Mouse (Mus musculus): ENCODE measurements around the gene Pknox2. TPM values are rescaled to one million over a fixed set of nuclear protein-coding genes. Genes with fewer than 3 reads are reported as not detected.

Pknox2 gene
- polyA plus RNA-seq, 1 experiment from 2014 or later: 7.2 TPM

DNA sequence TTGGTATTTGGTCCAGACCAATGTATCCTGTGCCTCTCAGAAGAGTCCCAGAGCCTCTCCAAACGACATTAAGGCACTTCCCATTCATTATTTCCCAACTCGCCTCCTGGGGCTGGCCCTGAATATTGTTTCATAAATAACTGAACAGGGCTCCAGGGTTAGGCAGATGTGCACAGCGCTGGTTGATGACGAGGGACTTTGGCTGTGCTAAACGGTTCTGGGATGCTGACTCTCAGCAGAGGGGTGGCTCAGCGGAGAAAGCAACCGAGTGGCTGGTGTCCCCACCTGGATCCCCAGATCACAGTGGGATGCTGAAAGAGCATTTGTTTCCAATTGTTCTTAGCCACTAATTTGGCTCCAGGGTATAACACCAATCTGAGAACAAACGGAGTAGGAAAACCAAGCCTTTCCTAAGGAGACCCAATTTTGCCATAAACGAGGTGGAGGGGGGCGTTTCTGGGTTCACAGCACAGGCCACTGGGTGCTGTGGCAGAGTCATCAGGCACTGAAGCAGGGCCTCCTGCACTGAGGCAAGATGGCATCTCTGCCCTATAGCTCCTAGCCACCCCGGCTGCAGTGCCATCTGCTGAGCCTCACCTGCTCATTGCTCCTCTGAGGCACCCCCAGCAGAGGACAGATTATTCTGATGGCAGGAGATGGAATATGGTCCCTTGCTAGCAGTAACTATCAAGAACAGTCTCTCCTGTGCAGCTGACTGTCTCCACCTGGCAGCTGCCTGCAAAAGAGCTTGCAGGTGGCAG lies 52.8 kb downstream of the Pknox2 start:
- 57% methylated on average over 11 of the region's 11 CpGs for WGBS
- no peak overlapping the region for H3K4me3 ChIP-seq (ENCODE audit: low read length)
- ATAC-seq: no peak
- no peaks in the 10 kb centered on the region for H3K27me3 ChIP-seq (replicated peaks; ENCODE audit: control insufficient read depth, insufficient read depth, low read length)
- 0 out of 2 replicates have a peak, but pooled peaks cover 2% of the 10 kb centered on the region for H3K4me1 ChIP-seq (ENCODE audit: control insufficient read depth, insufficient read depth, low read length)
- H3K36me3 ChIP-seq (ENCODE audit: control insufficient read depth, insufficient read depth, low read length): no peaks in the 10 kb centered on the region
- H3K9ac ChIP-seq (ENCODE audit: low read depth, low read length): no peak overlapping the region
- no peaks in the 10 kb centered on the region for H3K9me3 ChIP-seq (ENCODE audit: control insufficient read depth, low read length)
- H3K4me2 ChIP-seq (ENCODE audit: low read depth, low read length): no peak overlapping the region
- no peak overlapping the region for H3K27ac ChIP-seq (ENCODE audit: low read length)

DNA sequence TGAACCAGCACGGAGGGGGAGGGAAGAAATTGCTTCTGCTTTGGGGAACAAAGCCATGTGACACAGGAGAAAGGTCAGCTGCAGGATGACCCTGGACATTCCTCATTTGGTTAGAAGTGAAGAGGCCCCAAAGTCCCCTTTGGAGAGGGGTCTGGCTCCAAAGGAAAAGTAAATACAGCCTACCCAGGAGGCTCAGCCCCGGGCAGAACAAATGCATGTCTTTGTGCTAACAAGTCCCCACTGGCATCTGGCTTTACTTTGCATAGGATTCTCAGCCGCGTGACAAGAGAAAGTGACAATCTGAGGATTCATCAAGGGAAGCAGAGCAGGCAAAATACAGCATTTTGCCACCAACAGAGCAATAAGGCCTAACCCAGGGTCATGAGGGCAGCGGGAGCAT lies 54.1 kb downstream of the Pknox2 start:
- Histone ChIP-seq H3K4me3 (ENCODE audit: low read length) (no peak overlapping the region), H3K9ac (ENCODE audit: low read depth, low read length) (no peak overlapping the region), H3K36me3 (ENCODE audit: control insufficient read depth, insufficient read depth, low read length) (no peaks in the 10 kb centered on the region), H3K9me3 (ENCODE audit: control insufficient read depth, low read length) (no peaks in the 10 kb centered on the region), H3K27me3 (replicated peaks; ENCODE audit: control insufficient read depth, insufficient read depth, low read length) (no peaks in the 10 kb centered on the region), H3K4me1 (ENCODE audit: control insufficient read depth, insufficient read depth, low read length) (0 out of 2 replicates have a peak, but pooled peaks cover 2% of the 10 kb centered on the region), H3K27ac (ENCODE audit: low read length) (no peak overlapping the region), H3K4me2 (ENCODE audit: low read depth, low read length) (no peak overlapping the region)
- no peak for ATAC-seq
- 11% methylated on average over 5 of the region's 5 CpGs for WGBS

GRCm38 (mm10) chr9:37089894-37090652 lies 57.1 kb downstream of the Pknox2 start:
- Histone ChIP-seq H3K27ac (ENCODE audit: low read length) (no peak overlapping the region), H3K4me2 (ENCODE audit: low read depth, low read length) (no peak overlapping the region)
- no peak for ATAC-seq

GRCm38 (mm10) chr9:37085370-37085769 lies 61.8 kb downstream of the Pknox2 start:
- no peak overlapping the region for H3K27ac ChIP-seq (ENCODE audit: low read length)
- 47% methylated on average over 2 of the region's 2 CpGs for WGBS
- H3K4me3 ChIP-seq (ENCODE audit: low read length): no peak overlapping the region
- no peaks in the 10 kb centered on the region for H3K36me3 ChIP-seq (ENCODE audit: control insufficient read depth, insufficient read depth, low read length)
- H3K4me2 ChIP-seq (ENCODE audit: low read depth, low read length): no peak overlapping the region
- no peaks in the 10 kb centered on the region for H3K27me3 ChIP-seq (replicated peaks; ENCODE audit: control insufficient read depth, insufficient read depth, low read length)
- H3K4me1 ChIP-seq (ENCODE audit: control insufficient read depth, insufficient read depth, low read length): no peaks in the 10 kb centered on the region
- peak; percentile 50 for ATAC-seq
- no peaks in the 10 kb centered on the region for H3K9me3 ChIP-seq (ENCODE audit: control insufficient read depth, low read length)
- H3K9ac ChIP-seq (ENCODE audit: low read depth, low read length): no peak overlapping the region

More at GRCm38 (mm10) chr9:37089894-37090652, 57.1 kb downstream of the Pknox2 start:
- H3K9me3 ChIP-seq (ENCODE audit: control insufficient read depth, low read length): no peaks in the 10 kb centered on the region
- H3K27me3 ChIP-seq (replicated peaks; ENCODE audit: control insufficient read depth, insufficient read depth, low read length): no peaks in the 10 kb centered on the region
- 0 out of 2 replicates have a peak, but pooled peaks cover 2% of the 10 kb centered on the region for H3K4me1 ChIP-seq (ENCODE audit: control insufficient read depth, insufficient read depth, low read length)
- 73% methylated on average over 6 of the region's 6 CpGs for WGBS
- no peak overlapping the region for H3K4me3 ChIP-seq (ENCODE audit: low read length)
- H3K9ac ChIP-seq (ENCODE audit: low read depth, low read length): no peak overlapping the region
- H3K36me3 ChIP-seq (ENCODE audit: control insufficient read depth, insufficient read depth, low read length): no peaks in the 10 kb centered on the region

- H3K36me3 ChIP-seq (ENCODE audit: control insufficient read depth, insufficient read depth, low read length): no peaks in the 10 kb centered on the region
- no peaks in the 10 kb centered on the region for H3K9me3 ChIP-seq (ENCODE audit: control insufficient read depth, low read length)
- H3K4me3 ChIP-seq (ENCODE audit: low read length): no peak overlapping the region
- no peak overlapping the region for H3K4me2 ChIP-seq (ENCODE audit: low read depth, low read length)
- ATAC-seq: no peak
- no peak overlapping the region for H3K9ac ChIP-seq (ENCODE audit: low read depth, low read length)
- no peaks in the 10 kb centered on the region for H3K4me1 ChIP-seq (ENCODE audit: control insufficient read depth, insufficient read depth, low read length)
- no peak overlapping the region for H3K27ac ChIP-seq (ENCODE audit: low read length)
- 91% methylated on average over 10 of the region's 10 CpGs for WGBS
- H3K27me3 ChIP-seq (replicated peaks; ENCODE audit: control insufficient read depth, insufficient read depth, low read length): no peaks in the 10 kb centered on the region
Observed at GRCm38 (mm10) chr9:37082246-37082645, 65.0 kb downstream of the Pknox2 start.

DNA sequence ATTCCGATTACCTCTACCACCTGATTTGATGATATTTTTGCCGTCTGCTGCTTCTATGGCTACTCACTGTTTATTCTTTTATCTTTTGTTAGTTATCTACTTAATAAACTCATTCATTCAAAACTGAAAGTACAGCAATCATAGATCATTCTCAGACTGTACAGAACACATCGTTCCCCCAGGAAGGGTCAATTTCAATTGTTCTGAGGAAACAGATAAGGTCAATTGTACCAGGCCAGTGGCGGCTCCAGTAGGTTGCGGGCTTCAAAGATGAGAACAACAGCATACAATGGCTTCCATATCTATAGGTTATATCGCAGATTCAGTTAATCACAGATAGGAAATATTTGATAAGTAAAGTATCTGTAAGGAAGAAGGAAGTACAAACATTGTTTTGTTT lies 66.9 kb downstream of the Pknox2 start:
- ATAC-seq: no peak
- H3K27ac ChIP-seq (ENCODE audit: low read length): no peak overlapping the region
- 80% methylated on average over 6 of the region's 6 CpGs for WGBS
- H3K36me3 ChIP-seq (ENCODE audit: control insufficient read depth, insufficient read depth, low read length): no peaks in the 10 kb centered on the region
- no peak overlapping the region for H3K4me2 ChIP-seq (ENCODE audit: low read depth, low read length)
- no peaks in the 10 kb centered on the region for H3K27me3 ChIP-seq (replicated peaks; ENCODE audit: control insufficient read depth, insufficient read depth, low read length)
- H3K4me1 ChIP-seq (ENCODE audit: control insufficient read depth, insufficient read depth, low read length): no peaks in the 10 kb centered on the region
- no peak overlapping the region for H3K9ac ChIP-seq (ENCODE audit: low read depth, low read length)
- H3K4me3 ChIP-seq (ENCODE audit: low read length): no peak overlapping the region
- no peaks in the 10 kb centered on the region for H3K9me3 ChIP-seq (ENCODE audit: control insufficient read depth, low read length)

- WGBS: 72% methylated on average over 2 of the region's 2 CpGs
- no peaks in the 10 kb centered on the region for H3K36me3 ChIP-seq (ENCODE audit: control insufficient read depth, insufficient read depth, low read length)
- no peak for ATAC-seq
- H3K4me3 ChIP-seq (ENCODE audit: low read length): no peak overlapping the region
- no peaks in the 10 kb centered on the region for H3K9me3 ChIP-seq (ENCODE audit: control insufficient read depth, low read length)
- H3K4me1 ChIP-seq (ENCODE audit: control insufficient read depth, insufficient read depth, low read length): no peaks in the 10 kb centered on the region
- no peak overlapping the region for H3K4me2 ChIP-seq (ENCODE audit: low read depth, low read length)
- peak overlapping the region; percentile 21; the same call in 1 of the 2 replicates for H3K27ac ChIP-seq (ENCODE audit: low read length)
- H3K27me3 ChIP-seq (replicated peaks; ENCODE audit: control insufficient read depth, insufficient read depth, low read length): no peaks in the 10 kb centered on the region
- no peak overlapping the region for H3K9ac ChIP-seq (ENCODE audit: low read depth, low read length)
Observed at GRCm38 (mm10) chr9:37077063-37077418, 70.2 kb downstream of the Pknox2 start.

GRCm38 (mm10) chr9:37076386-37077062 lies 70.7 kb downstream of the Pknox2 start:
- Histone ChIP-seq H3K9ac (ENCODE audit: low read depth, low read length) (no peak overlapping the region), H3K36me3 (ENCODE audit: control insufficient read depth, insufficient read depth, low read length) (no peaks in the 10 kb centered on the region), H3K4me1 (ENCODE audit: control insufficient read depth, insufficient read depth, low read length) (no peaks in the 10 kb centered on the region), H3K9me3 (ENCODE audit: control insufficient read depth, low read length) (no peaks in the 10 kb centered on the region), H3K4me3 (ENCODE audit: low read length) (no peak overlapping the region), H3K4me2 (ENCODE audit: low read depth, low read length) (no peak overlapping the region), H3K27ac (ENCODE audit: low read length) (peak overlapping the region; percentile 21; the same call in 1 of the 2 replicates), H3K27me3 (replicated peaks; ENCODE audit: control insufficient read depth, insufficient read depth, low read length) (no peaks in the 10 kb centered on the region)
- no peak for ATAC-seq
- 25% methylated on average over 15 of the region's 15 CpGs for WGBS

GRCm38 (mm10) chr9:37075903-37076302 lies 71.3 kb downstream of the Pknox2 start:
- Histone ChIP-seq H3K9ac (ENCODE audit: low read depth, low read length) (no peak overlapping the region), H3K4me1 (ENCODE audit: control insufficient read depth, insufficient read depth, low read length) (no peaks in the 10 kb centered on the region), H3K4me3 (ENCODE audit: low read length) (no peak overlapping the region), H3K27me3 (replicated peaks; ENCODE audit: control insufficient read depth, insufficient read depth, low read length) (no peaks in the 10 kb centered on the region), H3K4me2 (ENCODE audit: low read depth, low read length) (no peak overlapping the region), H3K36me3 (ENCODE audit: control insufficient read depth, insufficient read depth, low read length) (no peaks in the 10 kb centered on the region), H3K9me3 (ENCODE audit: control insufficient read depth, low read length) (no peaks in the 10 kb centered on the region), H3K27ac (ENCODE audit: low read length) (no peak overlapping the region)
- WGBS: 62% methylated on average over 4 of the region's 4 CpGs
- no peak for ATAC-seq
